Mouse (Mus musculus) megakaryocyte, embryonic 14.5 days (primary cell): ENCODE measurements around the gene Crb2.

ENCODE experiments used
- FLI1 ChIP-seq: IDR thresholded peaks from 2 replicates; pipeline ENCODE4 v1.6.1; 2012; ENCODE audit warnings: low read length, inconsistent platforms, mixed read lengths
- GATA1 ChIP-seq: IDR thresholded peaks from 3 replicates; pipeline ENCODE4 v1.6.1; 2012; ENCODE audit warnings: mixed read lengths, low read length, inconsistent platforms, borderline replicate concordance

DNA sequence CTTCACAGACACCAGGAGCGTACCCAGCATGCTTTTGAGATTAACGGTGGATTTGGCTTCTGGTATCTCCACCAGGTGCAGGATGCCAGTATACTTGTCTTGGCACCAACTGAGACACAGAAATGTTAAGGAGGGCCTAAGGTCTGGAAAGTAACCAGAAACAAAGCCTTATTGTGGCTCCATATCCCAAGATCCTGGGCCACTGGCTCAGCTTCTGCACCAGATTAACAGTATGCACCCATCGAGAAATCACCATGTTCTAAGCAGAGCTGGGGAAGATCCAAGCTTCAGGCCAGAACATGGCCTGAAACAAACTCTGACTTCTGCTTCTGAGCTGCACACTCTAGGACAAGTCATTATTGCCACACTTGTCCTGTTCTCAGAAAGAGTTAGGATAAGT, 60.9 kb downstream of the Crb2 start:
- TF ChIP-seq GATA1 (no peak), FLI1 (no peak)
